Mouse (Mus musculus): Measurements from ENCODE around the gene Ppl.

DNA sequence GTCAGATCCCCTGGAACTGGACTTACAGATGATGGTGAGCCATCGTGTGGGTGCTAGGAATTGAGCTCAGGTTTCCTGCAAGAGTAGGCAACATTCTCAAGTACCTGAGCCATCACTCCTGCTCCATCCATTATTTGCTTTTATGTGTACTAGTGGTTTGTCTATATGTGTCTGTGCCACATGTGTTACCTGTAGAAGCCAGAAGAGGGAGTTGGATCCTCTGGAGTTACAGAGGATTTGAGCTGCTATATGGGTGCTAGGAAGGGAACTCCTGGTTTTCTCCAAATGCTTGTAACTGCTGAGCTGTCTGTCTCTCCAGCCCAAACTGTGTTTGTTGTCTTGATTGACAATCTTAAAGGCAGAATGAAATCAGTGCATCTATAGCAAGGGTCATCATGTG lies 74.1 kb downstream of the Ppl start:
- TF ChIP-seq MAX (IDR thresholded peaks at IDR 0.05) (peak; percentile 36), CTCF (IDR thresholded peaks at IDR 0.05; ENCODE audit: control insufficient read depth, insufficient read depth, insufficient read length) (no peak)

Measured in C2C12 (cell line).